ENCODE assay signal across 25 mouse cellular contexts in genomic region chr12:99265777-99266176, GRCm38 (mm10).
DNase-seq lines count a peak whose midpoint lies in the region; ATAC-seq and TF ChIP-seq lines count a peak whose summit lies in the region.
"Had no signal": no experiment of that assay in that cellular context is flagged by ENCODE, and none has a peak within 500 bp of the region (broad histone marks: within the 10 kb centered on the region; RNA-seq: fewer than 3 reads in every experiment).

No protein-coding gene starts in this region.

- no peak overlapping the region for H3K9ac ChIP-seq in heart, adult 2 months (ENCODE audit: low read depth, low read length)
- no peak overlapping the region for H3K9ac ChIP-seq in heart, embryonic 16.5 days (ENCODE audit: low read length)
- no peak overlapping the region for H3K9ac ChIP-seq in heart, embryonic 11.5 days (ENCODE audit: low read depth, low read length)
- no peak overlapping the region for H3K9ac ChIP-seq in hindbrain, postnatal 0 days (replicated peaks; ENCODE audit: low read length)
- H3K9ac ChIP-seq: embryonic facial prominence, embryonic 12.5 days; forebrain, embryonic 12.5 days had no signal

- no peaks in the 10 kb centered on the region for H3K9me3 ChIP-seq in heart, embryonic 16.5 days (replicated peaks; ENCODE audit: control insufficient read depth, low read length)
- no peaks in the 10 kb centered on the region for H3K9me3 ChIP-seq in heart, embryonic 11.5 days (replicated peaks; ENCODE audit: control insufficient read depth, low read length)
- H3K9me3 ChIP-seq in hindbrain, embryonic 10.5 days: no peaks in the 10 kb centered on the region
- H3K9me3 ChIP-seq in hindbrain, postnatal 0 days (ENCODE audit: low read length): no peaks in the 10 kb centered on the region
- H3K9me3 ChIP-seq: embryonic facial prominence, embryonic 10.5 days; embryonic facial prominence, embryonic 12.5 days; forebrain, embryonic 10.5 days; forebrain, embryonic 12.5 days had no signal

- no peak for DNase-seq in cerebellum, adult 2 months
- no peak for DNase-seq in heart, adult 2 months
- no peak for DNase-seq in heart, postnatal 10 days
- DNase-seq in hindbrain, embryonic 10.5 days (ENCODE audit: low spot score): no peak
- no peak for DNase-seq in hindbrain, postnatal 0 days (ENCODE audit: low spot score)
- DNase-seq: adrenal gland, adult 8-10 months; adrenal gland, postnatal 36 days; B cell, adult 2 months; cerebellum, adult 11 months; cerebellum, adult 9-10 months; cerebellum, postnatal 10 days had no signal

- no peak for TF ChIP-seq CTCF in cerebellum, adult 2 months (IDR thresholded peaks at IDR 0.05; ENCODE audit: borderline replicate concordance, insufficient read depth, low read depth, low read length)
- TF ChIP-seq CTCF in heart, adult 2 months (IDR thresholded peaks at IDR 0.05): no peak
- TF ChIP-seq CTCF in hindbrain, postnatal 0 days (IDR thresholded peaks at IDR 0.05; ENCODE audit: low read depth): no peak

- H3K79me2 ChIP-seq in heart, adult 2 months (replicated peaks; ENCODE audit: control insufficient read depth, insufficient read depth, low read length): peaks cover 3% of the 10 kb centered on the region; the same call in 1 of the 2 replicates

- TF ChIP-seq EP300 in heart, adult 2 months (IDR thresholded peaks at IDR 0.05; ENCODE audit: insufficient read depth, low read depth, low read length): no peak

- intact Hi-C loops in heart, adult 2 months (cut with DNase I): loop anchor here (5.0 kb wide), 1 partner anchor 77 kb away; no protein-coding TSS in a partner anchor
- intact Hi-C loops in heart, postnatal 10 days (cut with DNase I): no loop called here

- TF ChIP-seq POLR2A in cerebellum, adult 2 months (IDR thresholded peaks at IDR 0.05; ENCODE audit: borderline replicate concordance, insufficient read depth, low read length): no peak
- TF ChIP-seq POLR2A in heart, adult 2 months (IDR thresholded peaks at IDR 0.05; ENCODE audit: insufficient read depth, low read depth, low read length): no peak

- no peak overlapping the region for H3K4me3 ChIP-seq in cerebellum, adult 2 months (replicated peaks; ENCODE audit: insufficient read depth, low read depth, low read length)
- no peak overlapping the region for H3K4me3 ChIP-seq in heart, adult 2 months
- no peak overlapping the region for H3K4me3 ChIP-seq in heart, embryonic 16.5 days (ENCODE audit: low read length)
- H3K4me3 ChIP-seq in heart, embryonic 11.5 days (ENCODE audit: low read depth, low read length): no peak overlapping the region
- H3K4me3 ChIP-seq in hindbrain, embryonic 10.5 days: no peak overlapping the region
- no peak overlapping the region for H3K4me3 ChIP-seq in hindbrain, postnatal 0 days (ENCODE audit: low read length)
- H3K4me3 ChIP-seq: embryonic facial prominence, embryonic 10.5 days; embryonic facial prominence, embryonic 12.5 days; erythroblast, embryonic 14.5 days; forebrain, embryonic 10.5 days; forebrain, embryonic 12.5 days had no signal

- 68% methylated on average over 6 of the region's 6 CpGs for WGBS in cerebellum, adult 2 months
- 69% methylated on average over 6 of the region's 6 CpGs for whole genome bisulfite sequencing in heart, adult 2 months
- 72% methylated on average over 6 of the region's 6 CpGs for WGBS in heart, embryonic 16.5 days
- WGBS in heart, embryonic 11.5 days (ENCODE audit: insufficient replicate concordance): 73% methylated on average over 6 of the region's 6 CpGs
- 89% methylated on average over 6 of the region's 6 CpGs for WGBS in hindbrain, embryonic 10.5 days
- WGBS in hindbrain, postnatal 0 days: 89% methylated on average over 6 of the region's 6 CpGs

- H3K4me2 ChIP-seq in heart, embryonic 16.5 days (ENCODE audit: low read depth, low read length): no peak overlapping the region
- H3K4me2 ChIP-seq in heart, embryonic 11.5 days: no peak overlapping the region
- H3K4me2 ChIP-seq in hindbrain, postnatal 0 days (ENCODE audit: low read depth, low read length): no peak overlapping the region
- H3K4me2 ChIP-seq: embryonic facial prominence, embryonic 12.5 days; forebrain, embryonic 12.5 days had no signal

- no peaks in the 10 kb centered on the region for H3K27me3 ChIP-seq in cerebellum, adult 2 months (ENCODE audit: control insufficient read depth, insufficient read depth, low read length)
- H3K27me3 ChIP-seq in heart, adult 2 months (ENCODE audit: control insufficient read depth, insufficient read depth, low read length): no peaks in the 10 kb centered on the region
- no peaks in the 10 kb centered on the region for H3K27me3 ChIP-seq in heart, embryonic 16.5 days (ENCODE audit: control insufficient read depth, insufficient read depth, low read length)
- no peaks in the 10 kb centered on the region for H3K27me3 ChIP-seq in heart, embryonic 11.5 days (ENCODE audit: control insufficient read depth, insufficient read depth, low read length)
- no peaks in the 10 kb centered on the region for H3K27me3 ChIP-seq in hindbrain, embryonic 10.5 days (ENCODE audit: insufficient read depth, poor library complexity, severe bottlenecking)
- no peaks in the 10 kb centered on the region for H3K27me3 ChIP-seq in hindbrain, postnatal 0 days (ENCODE audit: insufficient read depth, low read length)
- H3K27me3 ChIP-seq: CH12.LX; embryonic facial prominence, embryonic 12.5 days; Patski had no signal

- ATAC-seq in cerebellum, adult (ENCODE audit: insufficient number of reproducible peaks, low FRiP score, low TSS enrichment): no peak
- ATAC-seq in heart, embryonic 16.5 days (replicated peaks; ENCODE audit: extremely low read depth, insufficient read depth, low FRiP score): no peak
- ATAC-seq in heart, embryonic 11.5 days (replicated peaks; ENCODE audit: insufficient number of reproducible peaks, low FRiP score, low TSS enrichment): no peak
- no peak for ATAC-seq in hindbrain, postnatal 0 days
- ATAC-seq: activated CD4-positive, CD25-positive, alpha-beta regulatory T cell, adult 4 months; CD4-positive, CD25-positive, alpha-beta regulatory T cell, adult 4 months; forebrain, embryonic 14.5 days; forebrain, embryonic 16.5 days; Patski had no signal

- no peaks in the 10 kb centered on the region; the same call in 1 of the 2 replicates for H3K36me3 ChIP-seq in heart, adult 2 months (ENCODE audit: control insufficient read depth, insufficient read depth, low read length)
- no peaks in the 10 kb centered on the region for H3K36me3 ChIP-seq in heart, embryonic 16.5 days (ENCODE audit: control insufficient read depth, insufficient read depth)
- no peaks in the 10 kb centered on the region for H3K36me3 ChIP-seq in heart, embryonic 11.5 days (ENCODE audit: control insufficient read depth, insufficient read depth, low read length)
- H3K36me3 ChIP-seq in hindbrain, embryonic 10.5 days: 0 out of 2 replicates have a peak, but pooled peaks cover 3% of the 10 kb centered on the region
- no peaks in the 10 kb centered on the region for H3K36me3 ChIP-seq in hindbrain, postnatal 0 days (ENCODE audit: insufficient read depth, low read length)
- H3K36me3 ChIP-seq: forebrain, embryonic 12.5 days had no signal

- H3K27ac ChIP-seq in cerebellum, adult 2 months (ENCODE audit: insufficient read depth, low read length): peak overlapping the region; percentile 2; the same call in 1 of the 2 replicates
- peak overlapping the region; percentile 43 for H3K27ac ChIP-seq in heart, adult 2 months
- H3K27ac ChIP-seq in heart, embryonic 16.5 days (ENCODE audit: low read length): peak overlapping the region; percentile 36; the same call in 1 of the 2 replicates
- H3K27ac ChIP-seq in heart, embryonic 11.5 days (ENCODE audit: low read depth, low read length): no peak overlapping the region
- 0 out of 2 replicates have a peak overlapping the region, but pooled peaks have one; percentile 8 for H3K27ac ChIP-seq in hindbrain, embryonic 10.5 days
- H3K27ac ChIP-seq in hindbrain, postnatal 0 days: no peak overlapping the region
- H3K27ac ChIP-seq: embryonic facial prominence, embryonic 10.5 days; embryonic facial prominence, embryonic 12.5 days; forebrain, embryonic 10.5 days; forebrain, embryonic 12.5 days had no signal

- peaks cover 35% of the 10 kb centered on the region for H3K4me1 ChIP-seq in cerebellum, adult 2 months (ENCODE audit: control insufficient read depth, insufficient read depth, low read length)
- H3K4me1 ChIP-seq in heart, adult 2 months (ENCODE audit: control insufficient read depth, insufficient read depth, low read length): peaks cover 21% of the 10 kb centered on the region
- peaks cover 52% of the 10 kb centered on the region for H3K4me1 ChIP-seq in heart, embryonic 16.5 days (ENCODE audit: control insufficient read depth, insufficient read depth, low read length)
- H3K4me1 ChIP-seq in heart, embryonic 11.5 days (ENCODE audit: control insufficient read depth, insufficient read depth, low read length): peaks cover 34% of the 10 kb centered on the region
- H3K4me1 ChIP-seq in hindbrain, embryonic 10.5 days (replicated peaks): peaks cover 41% of the 10 kb centered on the region
- peaks cover 24% of the 10 kb centered on the region; the same call in 1 of the 2 replicates for H3K4me1 ChIP-seq in hindbrain, postnatal 0 days (ENCODE audit: insufficient read depth, low read length)

Comparison
In these comparisons a context has a peak if more than half of its experiments do, and no peak if none do; other contexts are left out.
1. H3K27ac ChIP-seq: peak in cerebellum, adult 2 months (single experiment), heart, adult 2 months (single experiment), heart, embryonic 16.5 days (single experiment) and hindbrain, embryonic 10.5 days (single experiment); none in heart, embryonic 11.5 days (single experiment) and hindbrain, postnatal 0 days (single experiment).